Mouse (Mus musculus) bone marrow, adult 2 months (tissue): Measurements from ENCODE around the gene Tmem210. TPM values are rescaled to one million over a fixed set of nuclear protein-coding genes. Genes with fewer than 3 reads are reported as not detected.

Experiments used
- H3K27ac ChIP-seq: fragments of 200-500 bp; 2 replicates; pipeline ENCODE4 v1.5.1; 2012; ENCODE audit warnings: low read depth, mild to moderate bottlenecking, control low read depth, inconsistent platforms, low read length; ENCODE audit not compliant: control insufficient read depth, poor library complexity, insufficient read depth
- H3K4me1 ChIP-seq: fragments of 200-500 bp; 2 replicates; pipeline ENCODE4 v1.6.1; 2011; ENCODE audit warnings: low read length; ENCODE audit not compliant: control insufficient read depth, insufficient read depth
- H3K4me3 ChIP-seq: fragments of 200-500 bp; replicated peaks from 2 replicates; pipeline ENCODE3; 2011; ENCODE audit warnings: mild to moderate bottlenecking, low read depth, low read length, control low read depth; ENCODE audit not compliant: control insufficient read depth
- CTCF ChIP-seq: fragments of 200-500 bp; IDR thresholded peaks from 2 replicates; pipeline ENCODE4 v1.5.1; 2011; ENCODE audit warnings: low read length, control low read depth; ENCODE audit not compliant: control insufficient read depth, insufficient read depth
- POLR2A ChIP-seq: fragments of 200-500 bp; IDR thresholded peaks from 2 replicates; pipeline ENCODE4 v1.6.1; 2011; ENCODE audit warnings: low read depth, mild to moderate bottlenecking, control low read depth, low read length, borderline replicate concordance; ENCODE audit not compliant: control insufficient read depth
- WGBS: fragments of 180-500 bp; shearing (Covaris S2); methylation state at CpG from one replicate; pipeline ENCODE4 v1.1.7; 2018; 5-methylcytosine and 5-hydroxymethylcytosine counted together
- polyA plus RNA-seq: library from polyadenylated mRNA; stranded (reverse); fragments of >200 nt; gene quantifications from 2 replicates; pipeline ENCODE4 v1.2.4, GENCODE M21; 2011; ENCODE audit warnings: low replicate concordance; ENCODE audit not compliant: missing spikeins, insufficient read depth, insufficient read length

Gene Tmem210
- polyA plus RNA-seq, 1 experiment = not detected

- no peak overlapping the region for H3K27ac ChIP-seq
- 38% methylated on average over 7 of the region's 7 CpGs for WGBS
- TF ChIP-seq POLR2A = no peak
- no peak for TF ChIP-seq CTCF
- H3K4me1 ChIP-seq = no peaks in the 10 kb centered on the region
- H3K4me3 ChIP-seq = no peak overlapping the region
These were observed 908 bp upstream of the Tmem210 start for GRCm38 (mm10) chr2:25286837-25287636.

- TF ChIP-seq CTCF = no peak
- no peak for TF ChIP-seq POLR2A
- 85% methylated on average over 7 of the region's 7 CpGs for WGBS
- no peak overlapping the region for H3K27ac ChIP-seq
- no peak overlapping the region for H3K4me3 ChIP-seq
- H3K4me1 ChIP-seq = no peaks in the 10 kb centered on the region
These were observed 895 bp downstream of the Tmem210 start for GRCm38 (mm10) chr2:25288734-25289345.

- 6% methylated on average over 11 of the region's 11 CpGs for WGBS
- TF ChIP-seq CTCF (no peak), POLR2A (no peak)
- Histone ChIP-seq H3K4me3 (no peak within 1 kb of the TSS), H3K4me1 (no peaks in the 10 kb centered on the region), H3K27ac (no peak within 1 kb of the TSS)
These were observed 1.7 kb downstream of the Tmem210 start, which contains the start of gene Lrrc26 for GRCm38 (mm10) chr2:25289651-25290050. Gene Lrrc26 (plus strand): TSS chr2:25289915.

- H3K27ac ChIP-seq = no peak overlapping the region
- no peak for TF ChIP-seq CTCF
- no peak for TF ChIP-seq POLR2A
- H3K4me1 ChIP-seq = no peaks in the 10 kb centered on the region
- H3K4me3 ChIP-seq = no peak overlapping the region
- 3% methylated on average over 54 of the region's 54 CpGs for WGBS
These were observed 2.3 kb downstream of the Tmem210 start for GRCm38 (mm10) chr2:25290101-25290815.

GRCm38 (mm10) chr2:25290816-25291130 is 2.8 kb downstream of the Tmem210 start:
- 4% methylated on average over 18 of the region's 18 CpGs for WGBS
- TF ChIP-seq CTCF (no peak), POLR2A (no peak)
- Histone ChIP-seq H3K4me3 (no peak overlapping the region), H3K27ac (no peak overlapping the region), H3K4me1 (no peaks in the 10 kb centered on the region)

- no peaks in the 10 kb centered on the region for H3K4me1 ChIP-seq
- no peak overlapping the region for H3K27ac ChIP-seq
- 10% methylated on average over 32 of the region's 32 CpGs for WGBS
- no peak overlapping the region for H3K4me3 ChIP-seq
- TF ChIP-seq CTCF (no peak), POLR2A (no peak)
These were observed 3.5 kb downstream of the Tmem210 start for GRCm38 (mm10) chr2:25291184-25292053.

- no peak for TF ChIP-seq CTCF
- no peak for TF ChIP-seq POLR2A
- 8% methylated on average over 43 of the region's 43 CpGs for WGBS
- no peak overlapping the region for H3K4me3 ChIP-seq
- no peak overlapping the region for H3K27ac ChIP-seq
- H3K4me1 ChIP-seq = no peaks in the 10 kb centered on the region
These were observed 4.2 kb downstream of the Tmem210 start for GRCm38 (mm10) chr2:25292054-25292544.
